Mouse (Mus musculus): ENCODE data around the gene Med16.
A peak's percentile ranks its signal among the peaks of the same experiment; 100 is the strongest.

Gene Med16

GRCm38 (mm10) chr10:79908167-79909091 is at the start of gene Med16:
TSS of gene Med16 (minus strand) at chr10:79908923.
- peak; percentile 95 to 97 for DNase-seq (ENCODE audit: low spot score in 2 of 2)

GRCm38 (mm10) chr10:79958140-79958816 is 49.6 kb upstream of the Med16 start:
- DNase-seq (ENCODE audit: low spot score in 2 of 2), result peak; percentile 75 to 81

- no peak for DNase-seq (ENCODE audit: low spot score in 2 of 2)
These were observed 48.0 kb upstream of the Med16 start for GRCm38 (mm10) chr10:79956643-79957154.

- DNase-seq (ENCODE audit: low spot score in 2 of 2), result no peak
These were observed 47.0 kb upstream of the Med16 start for GRCm38 (mm10) chr10:79955691-79956090.

- DNase-seq (ENCODE audit: low spot score in 2 of 2), result no peak
These were observed 45.2 kb upstream of the Med16 start for GRCm38 (mm10) chr10:79953946-79954345.

GRCm38 (mm10) chr10:79950661-79951060 is 41.9 kb upstream of the Med16 start:
- no peak for DNase-seq (ENCODE audit: low spot score in 2 of 2)

- DNase-seq (ENCODE audit: low spot score in 2 of 2), result no peak
These were observed 41.1 kb upstream of the Med16 start for GRCm38 (mm10) chr10:79949873-79950272.

GRCm38 (mm10) chr10:79947502-79947901 is 38.8 kb upstream of the Med16 start:
- no peak for DNase-seq (ENCODE audit: low spot score in 2 of 2)

GRCm38 (mm10) chr10:79946752-79947322 is 38.1 kb upstream of the Med16 start:
- no peak for DNase-seq (ENCODE audit: low spot score in 2 of 2)

GRCm38 (mm10) chr10:79945507-79946234 is 36.9 kb upstream of the Med16 start:
- peak in 1 of 2 experiments; percentile 60 for DNase-seq (ENCODE audit: low spot score in 2 of 2)

GRCm38 (mm10) chr10:79943471-79943901 is 34.8 kb upstream of the Med16 start:
- no peak for DNase-seq (ENCODE audit: low spot score in 2 of 2)

- DNase-seq (ENCODE audit: low spot score in 2 of 2), result no peak
These were observed 34.3 kb upstream of the Med16 start for GRCm38 (mm10) chr10:79942988-79943387.

- no peak for DNase-seq (ENCODE audit: low spot score in 2 of 2)
These were observed 32.0 kb upstream of the Med16 start for GRCm38 (mm10) chr10:79940749-79941148.

- DNase-seq (ENCODE audit: low spot score in 2 of 2), result no peak
These were observed 29.2 kb upstream of the Med16 start for GRCm38 (mm10) chr10:79937775-79938526.

GRCm38 (mm10) chr10:79936911-79937441 is 28.3 kb upstream of the Med16 start:
- peak; percentile 84 to 86 for DNase-seq (ENCODE audit: low spot score in 2 of 2)

GRCm38 (mm10) chr10:79936284-79936910 is 27.7 kb upstream of the Med16 start:
- no peak for DNase-seq (ENCODE audit: low spot score in 2 of 2)

- DNase-seq (ENCODE audit: low spot score in 2 of 2), result no peak
These were observed 26.3 kb upstream of the Med16 start for GRCm38 (mm10) chr10:79934794-79935569.

GRCm38 (mm10) chr10:79934272-79934721 is 25.6 kb upstream of the Med16 start:
- DNase-seq (ENCODE audit: low spot score in 2 of 2), result peak in 1 of 2 experiments; percentile 77

GRCm38 (mm10) chr10:79933861-79934260 is 25.1 kb upstream of the Med16 start:
- DNase-seq (ENCODE audit: low spot score in 2 of 2), result no peak

All from urinary bladder, adult 18-20 months (tissue).